Mouse (Mus musculus) cerebellum, adult 11 months (tissue): Measurements from ENCODE around the gene Fam81a.

ENCODE experiments used
- DNase-seq: peaks from one replicate; pipeline ENCODE4 v3.0.0; 2022

Gene Fam81a

DNA sequence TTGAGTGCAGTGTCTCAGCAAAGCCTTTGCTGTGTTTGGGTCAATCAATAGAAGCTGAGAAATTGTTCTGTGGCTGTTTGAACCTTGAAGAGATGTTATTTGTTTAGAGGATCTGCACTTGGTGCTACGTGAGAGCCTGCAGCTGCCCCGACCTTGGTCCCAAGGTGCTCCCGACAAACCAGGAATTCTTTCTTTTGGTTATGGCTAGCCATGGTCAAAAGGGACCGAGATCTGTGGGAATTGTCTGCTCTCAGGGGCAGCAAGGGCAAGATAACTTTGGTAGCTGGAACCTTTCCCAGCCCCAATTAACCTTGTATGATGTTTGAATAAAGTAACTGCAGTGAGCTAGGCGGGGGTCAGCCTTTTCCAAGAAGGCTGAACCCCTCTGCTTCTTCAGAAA is 34.2 kb downstream of the Fam81a start:
- no peak for DNase-seq

- no peak for DNase-seq
Measured at GRCm38 (mm10) chr9:70105573-70105972, 36.8 kb downstream of the Fam81a start.

- DNase-seq = no peak
Measured at GRCm38 (mm10) chr9:70103106-70103505, 39.3 kb downstream of the Fam81a start.

GRCm38 (mm10) chr9:70097542-70097941 is 44.8 kb downstream of the Fam81a start:
- DNase-seq = no peak

DNA sequence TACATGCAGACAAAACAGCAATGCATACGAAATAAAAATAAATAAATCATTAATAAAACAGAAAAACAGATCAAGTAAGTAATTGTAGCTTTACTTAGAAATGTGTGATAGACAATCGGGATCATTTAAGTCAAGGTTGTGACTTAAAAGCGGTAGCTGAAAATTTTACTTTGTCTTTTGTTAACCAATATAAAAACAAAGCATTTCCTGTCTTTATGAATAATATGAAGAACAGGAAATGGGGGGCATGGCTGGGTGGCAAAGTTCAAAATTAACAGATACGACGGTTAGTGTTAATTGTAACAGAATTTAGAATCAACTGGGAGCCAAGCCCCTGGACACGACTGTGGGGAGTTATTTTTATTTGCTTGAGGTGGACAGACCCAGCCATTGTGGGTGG is 47.3 kb downstream of the Fam81a start:
- no peak for DNase-seq

DNA sequence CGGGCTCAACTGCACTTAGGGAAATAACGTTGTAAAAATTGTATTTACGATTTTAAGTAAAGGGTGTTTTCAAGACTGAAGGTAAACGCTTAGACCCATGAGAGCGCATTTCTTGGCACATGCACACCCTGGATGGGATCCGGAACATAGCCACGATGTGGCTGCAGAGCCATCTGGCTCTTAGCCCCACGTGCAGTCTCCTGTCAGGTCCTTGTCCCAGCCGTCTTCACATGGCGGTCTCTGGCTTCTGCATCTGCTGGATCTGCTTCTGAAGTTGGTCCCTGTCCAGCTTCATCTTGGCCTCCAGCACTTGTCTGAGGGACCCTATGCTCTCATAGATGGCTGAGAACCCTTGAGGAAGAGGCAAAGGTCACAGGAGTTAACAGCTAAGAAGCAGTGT is 51.8 kb downstream of the Fam81a start:
- no peak for DNase-seq

DNA sequence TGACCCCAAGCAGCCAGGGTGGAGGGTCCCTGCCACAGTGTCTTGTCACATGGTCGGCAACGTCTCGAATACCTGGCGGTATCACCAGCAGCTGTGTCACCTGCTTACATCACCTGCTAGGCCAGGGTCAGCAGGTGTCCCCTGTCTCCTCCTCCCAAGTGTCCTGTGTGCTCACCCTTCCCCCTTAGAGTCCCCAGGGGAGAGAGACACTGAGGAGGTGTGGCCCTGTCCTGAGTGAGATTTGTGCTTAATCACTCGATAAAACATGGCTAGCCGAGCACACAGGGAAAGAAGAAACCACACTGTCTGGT is 53.6 kb downstream of the Fam81a start:
- DNase-seq = no peak

- DNase-seq = no peak
Measured at GRCm38 (mm10) chr9:70088041-70088785, 54.1 kb downstream of the Fam81a start.

- DNase-seq = no peak
Measured at GRCm38 (mm10) chr9:70087379-70087778, 55.0 kb downstream of the Fam81a start.

- DNase-seq = no peak
Measured at GRCm38 (mm10) chr9:70086091-70086490, 56.3 kb downstream of the Fam81a start.

DNA sequence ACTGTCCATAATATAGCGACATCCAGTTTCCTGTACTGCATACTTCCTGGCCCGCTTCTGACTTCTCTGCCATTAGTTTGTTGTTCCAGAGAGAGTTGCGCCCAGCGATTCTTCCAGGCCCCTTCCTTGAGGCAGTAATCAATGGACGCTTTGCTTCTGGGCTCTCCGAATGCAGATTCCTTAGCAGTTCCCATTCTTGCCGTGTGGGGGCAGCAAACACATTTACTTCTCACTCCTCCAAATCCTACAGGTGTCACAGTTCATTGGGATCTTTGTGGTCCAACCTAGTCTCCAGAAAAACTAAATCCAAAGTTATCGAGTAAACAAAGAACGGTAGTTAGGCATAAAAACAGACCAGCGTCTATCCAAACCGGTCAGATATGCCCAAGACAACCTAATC is 58.3 kb downstream of the Fam81a start:
- peak; percentile 3 for DNase-seq

DNA sequence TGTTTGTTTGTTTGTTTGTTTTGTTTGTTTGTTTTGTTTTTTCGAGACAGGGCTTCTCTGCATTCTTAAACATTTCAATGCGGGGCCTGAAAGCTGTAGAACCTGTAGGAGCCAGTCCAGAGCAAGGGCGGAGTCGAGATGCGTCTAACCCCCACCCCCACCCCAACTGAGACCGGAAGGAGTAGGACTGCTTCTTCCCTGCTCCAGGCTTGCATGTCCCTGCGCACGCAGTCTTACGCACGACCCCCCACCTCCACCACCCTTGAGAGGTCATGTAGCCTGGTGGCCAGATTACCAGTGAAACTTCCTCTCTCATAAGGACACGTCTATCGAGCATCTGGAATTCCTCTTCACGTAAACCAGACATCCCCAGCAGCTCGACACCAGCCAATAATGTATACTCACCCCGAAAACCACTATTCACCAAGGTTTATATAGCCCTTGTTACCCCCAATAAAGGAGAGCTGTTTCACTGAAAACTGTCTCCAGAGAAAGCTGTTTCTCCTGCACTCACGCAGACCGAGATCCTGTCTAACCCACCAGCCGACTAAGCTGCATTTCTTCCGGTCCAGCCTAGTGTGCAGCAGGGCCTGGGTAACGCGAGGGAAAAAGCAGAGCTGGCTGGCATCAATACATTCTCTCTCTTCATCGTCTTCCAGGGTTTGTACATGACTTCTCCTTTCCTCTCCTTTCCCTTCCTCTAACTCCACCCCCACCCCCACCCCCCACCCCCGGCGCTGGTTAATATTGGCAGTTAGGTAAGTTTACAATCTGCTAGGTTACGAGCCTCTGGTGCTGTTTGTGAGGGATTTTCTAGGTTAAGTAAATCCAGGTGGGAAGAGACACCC is 59.8 kb downstream of the Fam81a start:
- DNase-seq = no peak

- DNase-seq = no peak
Measured at GRCm38 (mm10) chr9:70081767-70082166, 60.6 kb downstream of the Fam81a start.

GRCm38 (mm10) chr9:70080976-70081375 is 61.4 kb downstream of the Fam81a start:
- no peak for DNase-seq

GRCm38 (mm10) chr9:70080027-70080800 is 62.1 kb downstream of the Fam81a start:
- DNase-seq = no peak

- DNase-seq = no peak
Measured at GRCm38 (mm10) chr9:70078034-70078433, 64.3 kb downstream of the Fam81a start.

- no peak for DNase-seq
Measured at GRCm38 (mm10) chr9:70077170-70077569, 65.2 kb downstream of the Fam81a start.

DNA sequence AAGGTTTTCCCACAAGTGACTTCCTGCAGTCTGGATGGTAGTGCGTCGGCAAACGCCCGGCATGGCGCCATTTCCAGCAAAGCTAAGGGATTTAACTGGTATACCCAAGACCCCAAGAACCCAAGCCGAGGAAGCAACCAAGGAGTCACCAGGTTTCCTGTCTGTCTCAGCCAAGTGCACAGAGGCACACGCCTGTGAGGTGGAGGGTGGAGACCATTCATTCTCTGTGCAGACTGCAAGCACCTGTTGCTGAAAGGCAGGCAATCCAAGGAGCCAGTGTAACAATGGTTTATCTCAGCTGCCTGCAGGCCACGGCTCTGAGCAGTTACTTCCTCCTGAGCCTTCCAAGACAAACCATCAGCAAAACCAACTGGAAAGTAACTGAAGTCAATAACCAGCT is 70.0 kb downstream of the Fam81a start:
- DNase-seq = no peak

DNA sequence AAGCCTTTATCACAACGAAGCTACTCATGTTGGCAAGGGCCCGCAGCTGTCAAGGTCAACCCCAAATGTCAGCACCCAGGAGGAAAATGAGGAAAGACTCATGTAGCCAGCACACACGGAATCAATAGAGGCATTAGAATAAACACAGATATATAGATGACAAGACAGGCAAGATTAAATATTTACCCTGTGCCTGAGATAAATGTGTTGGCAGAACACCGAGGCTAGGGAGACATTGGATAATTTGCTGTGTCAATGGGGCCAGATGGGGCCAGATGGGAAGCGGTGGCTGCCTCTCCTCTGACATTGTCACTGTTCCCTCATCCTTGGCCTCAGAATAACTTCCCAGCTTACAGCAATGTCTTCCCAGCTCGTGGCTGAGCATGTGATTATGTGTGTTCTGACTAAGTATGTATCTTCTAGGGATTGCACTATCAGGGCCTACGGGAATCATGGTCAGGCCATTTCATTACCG is 72.4 kb downstream of the Fam81a start:
- no peak for DNase-seq

DNA sequence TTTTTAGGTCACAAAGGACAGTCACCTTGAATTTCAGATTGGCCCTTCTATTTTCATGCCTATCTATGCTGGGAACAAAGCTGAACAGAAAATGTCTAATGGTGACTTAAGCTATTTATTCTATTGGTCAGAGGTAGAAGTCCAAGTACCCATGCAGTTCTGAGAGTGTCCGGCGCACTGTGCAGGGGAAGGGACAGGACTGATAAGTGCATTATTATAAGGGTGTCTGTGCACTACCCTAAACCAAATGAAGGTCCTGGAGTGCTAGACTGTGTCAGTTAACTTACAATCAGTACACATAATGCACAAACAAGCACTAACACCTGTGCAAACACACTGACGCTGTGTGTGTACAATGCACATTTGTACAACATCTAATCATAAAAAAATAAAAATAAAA is 74.9 kb downstream of the Fam81a start:
- DNase-seq = no peak

GRCm38 (mm10) chr9:70062012-70062411 is 80.3 kb downstream of the Fam81a start:
- DNase-seq = no peak

DNA sequence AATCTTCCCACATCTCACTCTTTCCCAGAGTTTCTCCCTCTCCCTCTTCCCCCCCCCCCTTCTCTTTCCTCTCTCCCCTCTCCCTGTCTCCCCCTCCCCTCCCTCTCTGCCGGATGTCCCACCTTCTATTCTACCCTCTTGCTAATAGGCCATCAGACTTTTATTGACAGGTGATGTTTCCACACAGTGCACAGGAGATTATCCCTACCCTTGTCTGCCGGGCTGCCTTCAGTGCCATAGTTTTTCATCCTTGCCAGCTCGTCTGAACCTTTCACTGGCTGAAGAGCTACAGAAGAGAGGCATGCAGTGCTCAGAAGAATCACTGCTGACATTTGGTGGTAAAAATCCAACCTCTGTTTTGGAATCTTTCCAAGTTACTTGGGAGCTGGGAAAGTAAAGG is 88.9 kb downstream of the Fam81a start:
- DNase-seq = no peak

DNA sequence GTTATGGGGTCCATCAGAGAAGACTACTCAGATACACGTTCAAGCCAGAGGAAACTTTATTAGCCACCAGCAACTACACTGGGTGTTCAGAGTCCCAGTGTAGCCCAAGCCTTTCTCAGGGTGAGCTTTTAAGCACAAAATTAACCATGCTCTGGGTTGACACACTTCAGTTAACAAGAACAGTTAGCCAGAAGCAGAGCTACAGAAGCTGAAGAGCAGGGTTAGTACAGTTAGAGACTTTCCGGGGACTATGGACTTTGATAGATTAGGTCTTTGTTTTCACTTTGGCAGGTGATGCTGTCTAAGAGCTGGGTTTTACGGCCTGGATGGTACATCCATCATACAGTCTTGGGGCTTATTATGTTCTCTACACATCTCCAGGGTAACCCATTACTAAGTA is 89.6 kb downstream of the Fam81a start:
- DNase-seq = no peak

GRCm38 (mm10) chr9:70049839-70050238 is 92.5 kb downstream of the Fam81a start:
- no peak for DNase-seq
